Mouse (Mus musculus): ENCODE results near the gene Clic5. TPM values are rescaled to one million over a fixed set of nuclear protein-coding genes. Genes with fewer than 3 reads are reported as not detected.
"Not testable (repeated sequence)": the region's sequence is repeated elsewhere in the genome, so short reads cannot be mapped to it uniquely, and the experiment has no call there.

Clic5 gene
- total and polyA plus RNA-seq, 2 experiments from 2014 or later = 17.8 to 37.0 TPM

DNA sequence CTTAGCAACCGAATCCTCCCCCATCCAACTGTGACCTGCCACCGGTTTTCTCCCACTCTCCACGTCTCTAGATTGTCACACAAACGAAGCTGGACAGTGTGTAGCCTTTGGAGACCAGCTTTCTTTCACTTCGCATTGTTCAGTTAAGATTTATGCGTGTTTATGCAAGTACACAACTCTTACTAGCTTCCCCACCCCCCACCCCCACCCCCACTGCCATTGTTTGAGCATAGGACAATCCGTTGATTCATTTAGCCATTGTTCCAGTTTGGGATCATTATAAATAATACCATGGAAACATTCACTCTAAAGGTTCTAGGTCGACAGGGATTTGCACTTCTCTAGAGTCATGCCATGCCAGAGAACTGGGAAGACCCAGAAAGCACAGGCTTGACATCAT, 7.0 kb upstream of the Clic5 start:
- Histone ChIP-seq H3K27me3 (ENCODE audit: control insufficient read depth, insufficient read depth, low read length) (no peaks in the 10 kb centered on the region), H3K9ac (replicated peaks; ENCODE audit: low read depth, low read length) (no peak overlapping the region), H3K4me1 (ENCODE audit: control insufficient read depth, insufficient read depth) (no peaks in the 10 kb centered on the region), H3K4me2 (ENCODE audit: low read depth, low read length) (no peak overlapping the region), H3K4me3 (ENCODE audit: low read depth, low read length) (no peak overlapping the region), H3K9me3 (replicated peaks; ENCODE audit: control insufficient read depth, low read length) (0 out of 2 replicates have a peak, but pooled peaks cover 4% of the 10 kb centered on the region), H3K36me3 (replicated peaks; ENCODE audit: control insufficient read depth, insufficient read depth, low read length) (no peaks in the 10 kb centered on the region), H3K27ac (ENCODE audit: low read depth) (no peak overlapping the region)
- TF ChIP-seq CTCF (IDR thresholded peaks at IDR 0.05; ENCODE audit: low read depth) = no peak
- DNase-seq (ENCODE audit: low spot score) = no peak
- no peak for ATAC-seq (ENCODE audit: insufficient read depth, low read depth)
- 59% methylated on average over 8 of the region's 8 CpGs for WGBS

DNA sequence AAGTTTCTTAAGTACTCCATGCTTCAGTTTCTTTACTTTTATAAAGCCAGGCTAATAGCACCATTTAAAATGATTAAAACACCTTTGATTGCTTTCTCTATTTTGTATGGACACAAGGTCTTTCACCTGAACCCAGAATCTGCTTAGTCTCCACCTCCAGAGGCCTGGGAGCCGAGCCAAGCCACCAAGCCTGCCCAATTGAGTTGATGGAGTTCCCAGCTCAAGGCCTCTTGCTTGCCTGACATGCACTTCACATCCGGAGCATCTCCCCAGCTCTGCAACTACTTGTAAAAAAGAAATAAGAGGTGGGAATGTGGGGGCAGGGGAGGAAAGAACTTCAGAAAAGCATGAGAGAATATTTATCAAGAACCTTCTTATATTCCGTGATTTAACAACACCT, 1.5 kb upstream of the Clic5 start:
- Histone ChIP-seq H3K9ac (replicated peaks; ENCODE audit: low read depth, low read length) (no peak overlapping the region), H3K4me2 (ENCODE audit: low read depth, low read length) (no peak overlapping the region), H3K4me1 (ENCODE audit: control insufficient read depth, insufficient read depth) (peaks cover 18% of the 10 kb centered on the region), H3K36me3 (replicated peaks; ENCODE audit: control insufficient read depth, insufficient read depth, low read length) (no peaks in the 10 kb centered on the region), H3K27ac (ENCODE audit: low read depth) (no peak overlapping the region), H3K9me3 (replicated peaks; ENCODE audit: control insufficient read depth, low read length) (0 out of 2 replicates have a peak, but pooled peaks cover 4% of the 10 kb centered on the region), H3K4me3 (ENCODE audit: low read depth, low read length) (no peak overlapping the region), H3K27me3 (ENCODE audit: control insufficient read depth, insufficient read depth, low read length) (no peaks in the 10 kb centered on the region)
- ATAC-seq (ENCODE audit: insufficient read depth, low read depth) (no peak), DNase-seq (ENCODE audit: low spot score) (no peak)
- TF ChIP-seq EP300 (IDR thresholded peaks at IDR 0.05; ENCODE audit: low read depth) (no peak), CTCF (IDR thresholded peaks at IDR 0.05; ENCODE audit: low read depth) (no peak)
- WGBS = 53% methylated on average over 3 of the region's 3 CpGs

DNA sequence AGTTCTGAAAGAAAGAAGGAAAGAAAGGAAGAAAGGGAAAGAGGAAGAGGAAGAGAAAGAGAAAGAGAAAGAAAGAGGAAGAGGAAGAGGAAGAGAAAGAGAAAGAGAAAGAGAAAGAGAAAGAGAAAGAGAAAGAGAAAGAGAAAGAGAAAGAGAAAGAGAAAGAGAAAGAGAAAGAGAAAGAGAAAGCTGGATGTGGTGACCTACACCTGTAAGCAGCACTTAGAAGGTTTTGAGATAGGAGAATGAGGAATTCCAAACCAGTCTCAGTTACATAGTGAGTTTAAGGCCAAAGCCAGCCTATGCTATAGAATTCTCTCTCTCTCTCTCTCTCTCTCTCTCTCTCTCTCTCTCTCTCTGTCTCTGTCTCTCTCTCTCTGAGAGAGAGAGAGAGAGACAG, 847 bp upstream of the Clic5 start:
- H3K27me3 ChIP-seq (ENCODE audit: control insufficient read depth, insufficient read depth, low read length); H3K9ac ChIP-seq (replicated peaks; ENCODE audit: low read depth, low read length): not testable (repeated sequence)
- H3K4me3 ChIP-seq (ENCODE audit: low read depth, low read length) = peak overlapping the region; percentile 92; the same call in 1 of the 2 replicates

DNA sequence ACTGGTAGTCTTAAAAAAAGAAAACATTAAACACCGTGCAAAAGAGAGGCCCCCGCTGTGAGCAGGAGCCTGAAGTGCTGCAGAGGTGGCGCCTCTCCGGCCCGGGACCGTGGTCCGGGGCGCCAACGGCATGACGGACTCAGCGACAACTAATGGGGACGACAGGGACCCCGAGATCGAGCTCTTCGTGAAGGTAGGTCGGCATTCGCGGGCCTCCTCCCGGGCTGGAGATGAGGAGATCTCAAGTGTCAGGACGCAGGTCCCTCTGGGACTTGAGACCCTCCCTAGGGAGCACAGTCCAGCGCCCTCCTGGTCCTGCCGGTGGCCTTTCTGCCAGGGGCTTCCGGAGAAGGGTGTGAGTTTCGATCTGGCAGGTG, 373 bp downstream of the Clic5 start:
- no peaks in the 10 kb centered on the region for H3K27me3 ChIP-seq (ENCODE audit: control insufficient read depth, insufficient read depth, low read length)
- H3K4me3 ChIP-seq (ENCODE audit: low read depth, low read length) = peak overlapping the region; percentile 92
- peaks cover 35% of the 10 kb centered on the region for H3K4me1 ChIP-seq (ENCODE audit: control insufficient read depth, insufficient read depth)
- peak overlapping the region; percentile 95 for H3K27ac ChIP-seq (ENCODE audit: low read depth)
- peak overlapping the region; percentile 71 for H3K4me2 ChIP-seq (ENCODE audit: low read depth, low read length)
- TF ChIP-seq EP300 (IDR thresholded peaks at IDR 0.05; ENCODE audit: low read depth) (no peak; the same call in 1 of the 2 replicates), CTCF (IDR thresholded peaks at IDR 0.05; ENCODE audit: low read depth) (no peak)
- no peaks in the 10 kb centered on the region for H3K36me3 ChIP-seq (replicated peaks; ENCODE audit: control insufficient read depth, insufficient read depth, low read length)
- DNase-seq (ENCODE audit: low spot score) (no peak), ATAC-seq (ENCODE audit: insufficient read depth, low read depth) (peak; percentile 33)
- H3K9ac ChIP-seq (replicated peaks; ENCODE audit: low read depth, low read length) = peak overlapping the region; percentile 92
- 0 out of 2 replicates have a peak, but pooled peaks cover 4% of the 10 kb centered on the region for H3K9me3 ChIP-seq (replicated peaks; ENCODE audit: control insufficient read depth, low read length)
- under 1% methylated on average over 24 of the region's 24 CpGs for WGBS

More for the DNA sequence above, 847 bp upstream of the Clic5 start:
- not testable (repeated sequence) for H3K36me3 ChIP-seq (replicated peaks; ENCODE audit: control insufficient read depth, insufficient read depth, low read length); DNase-seq (ENCODE audit: low spot score); H3K9me3 ChIP-seq (replicated peaks; ENCODE audit: control insufficient read depth, low read length); ATAC-seq (ENCODE audit: insufficient read depth, low read depth)
- Histone ChIP-seq H3K4me2 (ENCODE audit: low read depth, low read length) (peak overlapping the region; percentile 71), H3K27ac (ENCODE audit: low read depth) (peak overlapping the region; percentile 95; the same call in 1 of the 2 replicates), H3K4me1 (ENCODE audit: control insufficient read depth, insufficient read depth) (peaks cover 23% of the 10 kb centered on the region)

DNA sequence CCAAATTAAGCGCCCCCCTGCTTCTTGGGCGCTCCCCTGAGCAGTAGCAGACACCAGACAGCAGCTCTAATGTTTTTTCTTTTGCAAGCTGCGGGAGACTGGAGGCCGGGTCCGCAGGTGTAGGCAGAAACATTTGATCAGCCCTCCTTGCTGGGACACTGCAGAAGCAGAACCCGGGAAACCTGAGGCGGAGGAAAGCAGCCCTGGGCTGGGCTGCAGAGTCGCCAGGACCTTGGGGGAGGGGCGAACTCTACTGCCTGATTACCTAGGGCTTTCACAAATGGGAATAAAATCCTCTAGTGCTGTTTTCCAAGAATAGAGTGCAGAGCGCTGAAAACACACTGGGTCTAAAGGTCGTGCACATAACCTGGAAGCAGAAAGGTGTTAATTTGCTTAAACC, 1.3 kb downstream of the Clic5 start:
- 0 out of 2 replicates have a peak, but pooled peaks cover 4% of the 10 kb centered on the region for H3K9me3 ChIP-seq (replicated peaks; ENCODE audit: control insufficient read depth, low read length)

DNA sequence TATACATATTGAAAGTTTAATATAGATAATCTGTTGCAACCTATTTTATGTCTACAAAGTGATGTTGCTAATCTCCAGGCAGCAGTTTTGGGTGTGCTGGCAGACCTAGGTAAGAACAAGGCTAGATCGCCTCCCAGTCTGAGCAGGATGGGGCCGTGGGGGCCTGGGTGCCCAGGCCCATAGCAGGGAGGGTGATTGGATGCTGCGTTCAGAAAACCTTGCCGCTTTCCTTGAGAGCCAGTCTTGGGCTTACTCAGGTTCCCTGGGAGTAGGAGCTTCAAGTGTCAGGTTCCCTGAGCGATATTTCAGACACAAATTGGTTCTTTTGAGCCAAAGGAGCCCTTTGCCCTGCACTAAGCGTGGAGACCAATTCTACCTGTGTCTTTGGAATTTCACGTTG, 1.9 kb downstream of the Clic5 start:
- no peak overlapping the region for H3K27ac ChIP-seq (ENCODE audit: low read depth)
- WGBS = 76% methylated on average over 7 of the region's 7 CpGs
- no peaks in the 10 kb centered on the region for H3K36me3 ChIP-seq (replicated peaks; ENCODE audit: control insufficient read depth, insufficient read depth, low read length)
- DNase-seq (ENCODE audit: low spot score) = no peak
- peaks cover 42% of the 10 kb centered on the region for H3K4me1 ChIP-seq (ENCODE audit: control insufficient read depth, insufficient read depth)
- H3K27me3 ChIP-seq (ENCODE audit: control insufficient read depth, insufficient read depth, low read length) = no peaks in the 10 kb centered on the region
- TF ChIP-seq EP300 (IDR thresholded peaks at IDR 0.05; ENCODE audit: low read depth) = no peak
- no peak for TF ChIP-seq CTCF (IDR thresholded peaks at IDR 0.05; ENCODE audit: low read depth)
- 0 out of 2 replicates have a peak, but pooled peaks cover 4% of the 10 kb centered on the region for H3K9me3 ChIP-seq (replicated peaks; ENCODE audit: control insufficient read depth, low read length)
- H3K9ac ChIP-seq (replicated peaks; ENCODE audit: low read depth, low read length) = peak overlapping the region; percentile 31; the same call in 1 of the 2 replicates
- H3K4me3 ChIP-seq (ENCODE audit: low read depth, low read length) = peak overlapping the region; percentile 92
- ATAC-seq (ENCODE audit: insufficient read depth, low read depth) = no peak
- peak overlapping the region; percentile 71 for H3K4me2 ChIP-seq (ENCODE audit: low read depth, low read length)

More for the DNA sequence above, 1.3 kb downstream of the Clic5 start:
- peak overlapping the region; percentile 92 for H3K4me3 ChIP-seq (ENCODE audit: low read depth, low read length)
- H3K9ac ChIP-seq (replicated peaks; ENCODE audit: low read depth, low read length) = peak overlapping the region; percentile 92
- peak; percentile 29 for DNase-seq (ENCODE audit: low spot score)
- no peaks in the 10 kb centered on the region for H3K36me3 ChIP-seq (replicated peaks; ENCODE audit: control insufficient read depth, insufficient read depth, low read length)
- no peaks in the 10 kb centered on the region for H3K27me3 ChIP-seq (ENCODE audit: control insufficient read depth, insufficient read depth, low read length)
- peaks cover 42% of the 10 kb centered on the region for H3K4me1 ChIP-seq (ENCODE audit: control insufficient read depth, insufficient read depth)
- 7% methylated on average over 11 of the region's 11 CpGs for WGBS
- peak overlapping the region; percentile 47 for H3K27ac ChIP-seq (ENCODE audit: low read depth)
- TF ChIP-seq EP300 (IDR thresholded peaks at IDR 0.05; ENCODE audit: low read depth) = no peak
- no peak for TF ChIP-seq CTCF (IDR thresholded peaks at IDR 0.05; ENCODE audit: low read depth)
- peak overlapping the region; percentile 71 for H3K4me2 ChIP-seq (ENCODE audit: low read depth, low read length)
- no peak for ATAC-seq (ENCODE audit: insufficient read depth, low read depth)
